Mouse (Mus musculus) gastrocnemius, postnatal 25 days (tissue): ENCODE results near the gene Kif26a. TPM values are rescaled to one million over a fixed set of nuclear protein-coding genes. Genes with fewer than 3 reads are reported as not detected.

Source experiments
- DNase-seq: peaks from one replicate; pipeline ENCODE4 v3.0.0; 2022
- microRNA-seq, 2 experiments: library from miRNA; unstranded; fragments of <30 nt; microRNA quantifications; one replicate each; pipeline ENCODE4 v1.2.0; 2021; ENCODE audit warnings: borderline replicate concordance in 2 of 2
- total RNA-seq, 2 experiments: library from RNA; stranded (reverse); gene quantifications; 1 replicate in 1 of 2; 2 replicates in 1 of 2; pipeline ENCODE4 v1.2.3; 2021

Kif26a gene
- total RNA-seq, 2 experiments from 2014 or later: 5.3 to 5.5 TPM

- no peak for DNase-seq
Measured at GRCm38 (mm10) chr12:112221290-112221689, 75.3 kb downstream of the Kif26a start.

DNA sequence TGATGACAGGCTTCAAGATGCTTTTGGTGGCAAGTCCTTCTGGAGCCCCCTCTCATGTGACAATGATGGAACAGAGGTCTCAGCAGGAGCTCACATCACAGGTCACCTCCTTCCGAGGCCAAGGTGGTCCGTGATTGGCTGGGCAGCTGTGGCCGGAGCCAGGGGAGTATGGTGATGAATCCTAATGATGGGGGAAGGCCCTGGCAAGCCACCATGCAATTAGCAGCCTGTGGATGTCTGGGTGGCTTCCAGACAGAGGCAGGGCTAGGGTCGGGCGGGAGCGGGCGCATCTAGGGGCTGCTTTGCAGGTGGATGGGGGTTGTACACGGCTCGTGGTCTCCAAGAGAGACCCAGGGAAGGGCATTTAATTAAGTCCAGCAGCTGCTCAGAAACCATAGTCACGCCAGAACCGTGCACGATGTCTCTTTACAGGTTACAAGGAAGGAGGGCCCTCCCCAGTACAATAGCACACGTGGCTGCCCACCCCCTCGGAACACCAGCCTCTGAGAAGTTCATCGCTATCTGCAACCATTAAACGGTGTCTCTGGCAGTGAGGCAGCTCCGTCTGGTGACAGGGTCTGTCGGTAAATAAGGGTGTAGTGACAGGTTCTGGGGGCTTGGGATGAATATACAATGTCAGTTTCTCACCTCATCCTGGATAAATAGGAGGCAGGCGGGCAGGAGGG lies 75.9 kb downstream of the Kif26a start:
- DNase-seq: no peak

DNA sequence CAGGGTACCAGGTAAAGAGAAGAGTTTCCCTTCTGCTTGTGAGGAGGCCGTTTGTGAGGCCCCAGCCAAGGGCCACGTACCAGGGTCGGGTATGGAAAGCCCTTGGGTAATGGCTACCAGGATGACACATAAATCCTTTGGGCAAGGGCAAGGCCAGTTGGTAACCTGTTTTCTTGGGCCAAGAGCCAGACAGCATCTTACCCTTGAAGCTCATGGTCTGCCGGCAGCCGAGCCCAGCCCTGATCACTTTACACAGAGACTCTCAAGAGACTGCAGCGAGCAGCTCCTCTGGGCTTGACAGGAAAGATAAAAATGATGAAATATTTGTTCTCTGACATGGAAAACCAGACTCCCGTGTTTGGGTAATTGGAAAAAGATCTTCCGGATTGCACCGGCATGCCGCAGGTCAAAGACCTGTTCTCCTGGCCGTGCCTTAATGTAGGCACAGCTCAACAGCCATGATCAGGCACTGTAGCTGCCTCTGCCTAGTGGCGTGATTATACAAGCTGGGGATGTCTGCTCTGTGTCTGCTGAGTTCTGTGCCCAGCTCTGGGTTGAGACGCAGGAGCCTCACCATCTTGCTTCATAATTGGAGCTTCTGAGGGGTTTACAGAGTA lies 77.8 kb downstream of the Kif26a start:
- no peak for DNase-seq

DNA sequence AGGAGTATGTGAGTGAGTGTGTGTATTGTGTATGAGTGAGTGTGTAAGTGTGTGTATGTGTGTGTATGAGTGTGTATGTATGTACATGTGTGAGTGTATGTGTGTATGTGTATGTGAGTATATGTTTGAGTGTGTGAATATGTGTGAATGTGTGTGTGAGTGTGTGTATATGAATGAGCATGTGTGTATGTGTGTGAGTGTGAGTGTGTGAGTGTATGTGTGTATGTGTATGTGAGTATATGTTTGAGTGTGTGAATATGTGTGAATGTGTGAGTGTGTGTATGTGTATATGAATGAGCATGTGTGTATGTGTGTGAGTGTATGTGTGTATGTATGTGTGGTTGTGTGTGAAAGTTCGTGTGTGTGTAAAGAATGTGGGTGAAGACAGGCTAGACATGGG lies 80.2 kb downstream of the Kif26a start:
- DNase-seq: no peak

DNA sequence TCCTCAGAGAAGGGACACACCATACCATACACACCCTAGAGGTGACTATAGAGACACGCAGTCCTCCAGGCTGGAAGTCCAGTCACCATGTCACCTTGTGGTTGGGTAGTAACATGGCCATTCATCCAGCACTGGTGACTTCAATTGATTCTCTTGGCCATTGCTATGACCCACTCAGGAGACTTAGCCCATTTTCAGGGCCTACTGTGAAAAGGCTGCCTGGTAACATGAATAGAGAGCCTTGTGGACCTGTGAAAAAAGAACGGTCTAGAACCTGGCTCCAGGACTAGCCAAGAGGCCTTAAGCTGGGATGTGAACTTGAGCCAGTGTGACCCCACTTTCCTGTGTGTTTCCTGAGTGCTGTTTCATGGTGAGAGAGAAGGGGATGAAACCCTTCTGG lies 80.6 kb downstream of the Kif26a start:
- DNase-seq: no peak

DNA sequence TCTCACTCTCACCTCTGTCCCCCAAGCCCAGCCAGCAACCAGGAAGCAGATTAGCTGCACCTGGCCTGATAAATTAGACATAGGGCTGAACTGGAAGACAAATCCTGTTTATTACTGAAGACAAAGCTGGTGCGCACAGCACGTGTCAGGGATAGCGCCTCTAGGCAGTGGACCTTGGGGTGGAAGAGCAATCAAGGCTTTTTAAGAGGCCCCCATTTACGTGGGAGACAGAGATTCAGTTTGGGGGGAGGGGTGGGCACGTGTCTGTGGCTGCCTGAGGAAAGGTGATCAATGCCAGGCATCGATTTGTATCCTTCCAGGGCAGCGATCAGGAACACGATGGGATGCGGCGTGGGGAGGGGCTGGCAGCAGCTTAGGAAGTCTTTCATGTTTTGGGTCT lies 83.1 kb downstream of the Kif26a start:
- DNase-seq: no peak

DNA sequence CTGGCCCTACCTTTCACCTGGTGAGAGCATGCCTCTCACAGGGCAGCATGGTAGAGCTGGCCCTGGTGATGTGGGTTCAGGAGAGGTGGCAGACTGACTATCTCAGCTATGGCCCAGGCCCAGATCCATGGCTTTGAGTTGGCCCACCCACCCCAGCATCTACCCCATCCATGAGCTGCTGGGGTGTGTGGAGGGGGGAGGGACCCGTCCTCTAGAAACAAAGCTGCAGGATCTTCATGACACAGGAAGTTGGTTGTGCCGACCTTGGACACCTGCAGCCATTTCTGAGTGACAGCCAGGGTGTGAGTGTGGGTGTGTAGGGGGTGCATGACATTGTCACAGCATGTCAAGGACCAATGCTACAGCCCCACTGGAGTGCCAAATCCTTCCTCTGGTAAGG lies 84.2 kb downstream of the Kif26a start:
- no peak for DNase-seq

Small RNAs within 50 kb of the gene (microRNA-seq; reads per million reads assigned to microRNA genes)
- gene Mir203: 319 to 365 reads per million in 2 experiments
- gene Mir3073a: 0 reads per million in 2 experiments
- gene Mir3073b: 0 reads per million in 2 experiments

Other genes starting within 250 kb of the Kif26a start
- 1 to 10 TPM; 5.3 to 6.1 TPM for gene Ppp1r13b, start 238.1 kb upstream of the Kif26a start, total RNA-seq
- gene Atp5mpl, start 179.2 kb upstream of the Kif26a start, total RNA-seq: 100 to 1,000 TPM; 775 to 816 TPM
- under 1 TPM; 0.08 to 0.46 TPM for gene Tdrd9, start 174.6 kb upstream of the Kif26a start, total RNA-seq
- gene Rd3l, start 164.9 kb upstream of the Kif26a start, total RNA-seq: not detected
- not detected for gene Aspg, start 39.5 kb upstream of the Kif26a start, total RNA-seq